Mouse (Mus musculus) neural tube, embryonic 11.5 days (tissue): Measurements from ENCODE around the gene Smyd3. TPM values are rescaled to one million over a fixed set of nuclear protein-coding genes. Genes with fewer than 3 reads are reported as not detected.
A peak's percentile ranks its signal among the peaks of the same experiment; 100 is the strongest.
"Not testable (repeated sequence)": the region's sequence is repeated elsewhere in the genome, so short reads cannot be mapped to it uniquely, and the experiment has no call there.

Experiments used
- ATAC-seq: fragments of 200-750 bp; cut with Nextera tagmentation; 2 replicates; pipeline ENCODE4 v1.8.0; 2017; ENCODE audit warnings: moderate number of reproducible peaks, mild to moderate bottlenecking, moderate TSS enrichment, moderate library complexity; ENCODE audit not compliant: insufficient read depth, low FRiP score, low TSS enrichment
- DNase-seq: peaks from one replicate; pipeline ENCODE4 v3.0.0-alpha.2; 2015; ENCODE audit warnings: low spot score
- H3K27ac ChIP-seq: fragments of 300-500 bp; sonication (generic); 2 replicates; pipeline ENCODE4 v1.5.1; 2014; ENCODE audit warnings: low read depth, mild to moderate bottlenecking, low read length
- H3K27me3 ChIP-seq: fragments of 300-500 bp; sonication (generic); 2 replicates; pipeline ENCODE4 v1.6.1; 2014; ENCODE audit warnings: mild to moderate bottlenecking, low read length, mixed read lengths; ENCODE audit not compliant: control insufficient read depth, insufficient read depth
- H3K36me3 ChIP-seq: fragments of 300-500 bp; sonication (generic); 2 replicates; pipeline ENCODE4 v1.6.1; 2014; ENCODE audit warnings: mild to moderate bottlenecking, low read length, moderate library complexity, mixed read lengths; ENCODE audit not compliant: control insufficient read depth, insufficient read depth
- H3K4me1 ChIP-seq: fragments of 300-500 bp; sonication (generic); 2 replicates; pipeline ENCODE4 v1.6.1; 2014; ENCODE audit warnings: low read length, mixed read lengths; ENCODE audit not compliant: control insufficient read depth, insufficient read depth
- H3K4me2 ChIP-seq: fragments of 300-500 bp; sonication (generic); 2 replicates; pipeline ENCODE4 v1.6.1; 2014; ENCODE audit warnings: low read depth, mild to moderate bottlenecking, moderate library complexity
- H3K4me3 ChIP-seq: fragments of 300-500 bp; sonication (generic); 2 replicates; pipeline ENCODE4 v1.5.1; 2014; ENCODE audit warnings: low read depth, low read length
- H3K9ac ChIP-seq: fragments of 300-500 bp; sonication (generic); 2 replicates; pipeline ENCODE4 v1.6.1; 2014; ENCODE audit warnings: mild to moderate bottlenecking, low read length
- H3K9me3 ChIP-seq: fragments of 300-500 bp; sonication (generic); 2 replicates; pipeline ENCODE4 v1.6.1; 2016; ENCODE audit warnings: low read length; ENCODE audit not compliant: control insufficient read depth
- WGBS: fragments of 180-500 bp; shearing (Covaris S2); extraction: QIAGEN DNeasy Blood & Tissue Kit; methylation state at CpG from one replicate; pipeline ENCODE4 v1.1.7; 2014; 5-methylcytosine and 5-hydroxymethylcytosine counted together
- polyA plus RNA-seq: library from polyadenylated mRNA; unstranded; fragments of >200 nt; fragmentation: Nextera tagmentation; extraction: Ambion mirVana; gene quantifications from 2 replicates; pipeline ENCODE4 v1.2.1, GENCODE M21; 2014

The Smyd3 gene
- polyA plus RNA-seq, 1 experiment from 2014 or later: 19.7 TPM

DNA sequence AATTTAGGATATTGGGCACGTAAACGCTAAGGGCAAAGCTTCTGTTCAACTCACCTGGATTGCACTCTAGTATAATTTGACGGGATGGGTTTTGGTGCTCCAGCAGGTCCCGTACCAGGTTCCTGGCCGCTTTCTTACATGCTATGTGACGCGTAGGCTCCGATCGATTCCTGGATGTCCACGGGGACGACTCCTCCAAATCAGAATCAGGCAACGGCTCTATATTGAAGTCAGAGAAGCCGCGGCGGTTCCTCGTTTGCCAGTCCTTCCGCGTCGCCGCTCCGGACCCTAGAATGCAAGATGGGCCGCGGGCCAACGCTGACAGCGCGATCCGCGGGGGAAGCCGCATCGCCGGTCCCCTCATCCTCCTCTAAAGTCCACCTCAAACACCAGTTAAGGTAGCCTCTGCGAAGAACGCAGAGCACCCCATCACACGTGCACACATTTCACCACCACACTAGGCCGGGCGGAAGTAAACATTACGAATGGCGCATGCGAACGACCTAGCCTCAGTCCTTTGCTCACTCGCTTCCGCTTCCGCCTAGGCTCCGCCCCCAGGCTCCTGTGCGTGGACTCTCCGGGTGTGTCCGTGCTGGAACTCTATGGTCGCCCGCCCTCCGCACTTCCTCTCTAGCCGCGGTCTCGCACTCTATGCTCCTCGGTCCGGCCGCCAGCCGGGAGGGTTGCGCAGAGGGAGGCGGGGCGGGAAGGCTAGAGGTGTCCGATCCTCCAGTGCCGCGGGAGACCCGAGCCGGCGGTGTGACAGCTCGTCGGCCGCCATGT is 28.1 kb upstream of the Smyd3 start, which contains the start of the genes Tfb2m and Cnst:
Tfb2m (minus strand) TSS at position 500 of the 783 bp plus-strand sequence.
Cnst (plus strand) TSS at position 603 of the 783 bp plus-strand sequence.
- H3K27me3 ChIP-seq, H3K9me3 ChIP-seq, H3K4me1 ChIP-seq, H3K36me3 ChIP-seq: not testable (repeated sequence)
- peak; percentile 99 for ATAC-seq
- peak; percentile 99 for DNase-seq
- peak within 1 kb of the TSS; percentile 72 for H3K4me3 ChIP-seq
- H3K4me2 ChIP-seq: peak within 1 kb of the TSS; percentile 80
- H3K9ac ChIP-seq: peak within 1 kb of the TSS; percentile 66
- WGBS: under 1% methylated on average over 69 of the region's 69 CpGs
- peak within 1 kb of the TSS; percentile 84 for H3K27ac ChIP-seq

GRCm38 (mm10) chr1:179541502-179541901 is 23.7 kb upstream of the Smyd3 start:
- WGBS: 63% methylated on average over 3 of the region's 3 CpGs
- Histone ChIP-seq H3K4me1 (peaks cover 6% of the 10 kb centered on the region), H3K27ac (no peak overlapping the region), H3K9ac (no peak overlapping the region), H3K4me2 (no peak overlapping the region), H3K9me3 (no peaks in the 10 kb centered on the region), H3K36me3 (peaks cover 2% of the 10 kb centered on the region; the same call in 1 of the 2 replicates), H3K27me3 (no peaks in the 10 kb centered on the region), H3K4me3 (no peak overlapping the region)
- DNase-seq (no peak), ATAC-seq (no peak)

DNA sequence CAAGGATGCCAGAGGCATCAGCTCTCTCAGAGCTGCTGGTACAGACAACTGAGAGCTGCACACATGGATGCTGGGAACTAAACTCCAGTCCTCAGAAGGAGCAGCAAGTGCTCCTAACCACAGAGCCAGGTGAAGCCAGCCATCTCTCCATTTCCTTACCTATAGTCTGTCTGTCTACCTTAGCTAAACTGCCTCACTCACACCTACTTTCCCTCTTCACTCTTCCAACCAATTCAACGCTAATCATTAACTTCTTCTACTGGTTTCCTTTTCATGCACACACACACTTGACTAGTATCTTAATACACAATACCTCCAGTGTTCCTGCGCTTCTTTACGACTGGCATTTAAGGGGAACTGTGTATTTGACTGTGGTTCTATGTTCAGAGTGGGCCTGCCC is 22.0 kb upstream of the Smyd3 start:
- Histone ChIP-seq H3K4me2 (no peak overlapping the region), H3K9ac (no peak overlapping the region), H3K4me1 (no peaks in the 10 kb centered on the region), H3K27me3 (no peaks in the 10 kb centered on the region), H3K9me3 (no peaks in the 10 kb centered on the region), H3K27ac (no peak overlapping the region), H3K4me3 (no peak overlapping the region), H3K36me3 (peaks cover 2% of the 10 kb centered on the region; the same call in 1 of the 2 replicates)
- DNase-seq (no peak), ATAC-seq (no peak)
- WGBS: 91% methylated on average over 3 of the region's 3 CpGs

- no peak for DNase-seq
- no peak for ATAC-seq
- no peaks in the 10 kb centered on the region for H3K9me3 ChIP-seq
Measured at GRCm38 (mm10) chr1:179539054-179539453, 21.2 kb upstream of the Smyd3 start.

DNA sequence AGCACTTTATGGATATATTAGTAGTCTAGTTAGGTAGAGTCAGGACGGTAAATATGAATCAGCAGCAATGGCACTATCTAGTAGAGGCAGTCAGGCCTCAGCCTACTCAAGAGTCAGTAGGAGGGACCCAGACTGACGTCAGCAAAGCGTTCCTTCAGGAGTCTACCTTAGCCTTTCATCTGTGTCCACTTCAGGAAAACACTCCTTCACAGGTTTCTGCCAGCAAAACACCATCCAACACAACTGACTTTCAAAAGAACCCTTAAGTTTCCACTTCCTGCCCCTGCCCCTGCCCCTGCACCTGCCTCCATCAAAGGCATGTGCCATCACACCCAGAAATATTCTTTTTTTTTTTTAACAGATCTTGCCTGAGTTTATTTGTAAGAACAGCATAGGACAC is 2.1 kb upstream of the Smyd3 start:
- Histone ChIP-seq H3K9me3 (no peaks in the 10 kb centered on the region), H3K27me3 (no peaks in the 10 kb centered on the region), H3K9ac (no peak overlapping the region), H3K27ac (no peak overlapping the region), H3K4me2 (no peak overlapping the region), H3K4me1 (no peaks in the 10 kb centered on the region), H3K36me3 (no peaks in the 10 kb centered on the region), H3K4me3 (no peak overlapping the region)
- ATAC-seq (no peak), DNase-seq (no peak)
- WGBS: 88% methylated on average over 3 of the region's 3 CpGs

More at GRCm38 (mm10) chr1:179539054-179539453, 21.2 kb upstream of the Smyd3 start:
- no peaks in the 10 kb centered on the region for H3K4me1 ChIP-seq
- H3K4me3 ChIP-seq: no peak overlapping the region
- peaks cover 2% of the 10 kb centered on the region for H3K36me3 ChIP-seq
- no peaks in the 10 kb centered on the region for H3K27me3 ChIP-seq
- H3K9ac ChIP-seq: no peak overlapping the region
- no peak overlapping the region for H3K4me2 ChIP-seq
- no peak overlapping the region for H3K27ac ChIP-seq
- WGBS: 92% methylated on average over 3 of the region's 3 CpGs

- H3K4me2 ChIP-seq: peak overlapping the region; percentile 98
- H3K27ac ChIP-seq: no peak overlapping the region
- H3K4me1 ChIP-seq: no peaks in the 10 kb centered on the region
- H3K9ac ChIP-seq: peak overlapping the region; percentile 78
- no peaks in the 10 kb centered on the region for H3K9me3 ChIP-seq
- ATAC-seq (peak; percentile 69), DNase-seq (peak; percentile 50)
- H3K36me3 ChIP-seq: no peaks in the 10 kb centered on the region
- H3K27me3 ChIP-seq: no peaks in the 10 kb centered on the region
- WGBS: under 1% methylated on average over 21 of the region's 21 CpGs
- H3K4me3 ChIP-seq: peak overlapping the region; percentile 76
Measured at GRCm38 (mm10) chr1:179516941-179517712, 714 bp downstream of the Smyd3 start.

DNA sequence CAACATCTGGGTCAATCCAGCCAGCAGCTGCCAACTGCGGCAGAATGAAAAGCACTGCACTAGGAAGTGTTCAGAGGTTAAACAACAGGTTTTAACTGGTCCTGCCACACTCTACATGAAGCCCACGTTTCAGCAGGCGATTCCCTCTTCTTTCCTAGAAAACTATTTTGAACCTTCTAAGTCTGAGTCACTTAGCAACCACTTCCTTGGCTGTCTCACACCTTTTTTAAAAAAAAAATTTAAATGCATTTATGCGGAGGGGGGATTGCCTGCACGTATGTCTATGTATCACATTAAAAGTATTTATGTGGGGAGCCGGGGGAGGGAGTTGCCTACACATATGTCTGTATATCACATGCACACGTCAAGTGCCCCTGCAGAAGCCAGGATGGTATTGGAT is 5.9 kb downstream of the Smyd3 start:
- Histone ChIP-seq H3K36me3 (no peaks in the 10 kb centered on the region), H3K4me3 (no peak overlapping the region), H3K4me2 (no peak overlapping the region), H3K4me1 (no peaks in the 10 kb centered on the region), H3K27me3 (no peaks in the 10 kb centered on the region), H3K9me3 (no peaks in the 10 kb centered on the region), H3K27ac (no peak overlapping the region), H3K9ac (no peak overlapping the region)
- WGBS: 84% methylated on average over 7 of the region's 7 CpGs
- no peak for ATAC-seq
- DNase-seq: no peak

GRCm38 (mm10) chr1:179510546-179511340 is 7.1 kb downstream of the Smyd3 start:
- H3K4me1 ChIP-seq: no peaks in the 10 kb centered on the region
- no peaks in the 10 kb centered on the region for H3K36me3 ChIP-seq
- WGBS: 87% methylated on average over 13 of the region's 13 CpGs
- no peaks in the 10 kb centered on the region for H3K9me3 ChIP-seq
- H3K27me3 ChIP-seq: no peaks in the 10 kb centered on the region
- no peak overlapping the region for H3K4me2 ChIP-seq
- DNase-seq (no peak), ATAC-seq (no peak)
- H3K27ac ChIP-seq: no peak overlapping the region
- H3K4me3 ChIP-seq: no peak overlapping the region
- no peak overlapping the region for H3K9ac ChIP-seq
